Mouse (Mus musculus): ENCODE results near the gene Galnt16.

DNA sequence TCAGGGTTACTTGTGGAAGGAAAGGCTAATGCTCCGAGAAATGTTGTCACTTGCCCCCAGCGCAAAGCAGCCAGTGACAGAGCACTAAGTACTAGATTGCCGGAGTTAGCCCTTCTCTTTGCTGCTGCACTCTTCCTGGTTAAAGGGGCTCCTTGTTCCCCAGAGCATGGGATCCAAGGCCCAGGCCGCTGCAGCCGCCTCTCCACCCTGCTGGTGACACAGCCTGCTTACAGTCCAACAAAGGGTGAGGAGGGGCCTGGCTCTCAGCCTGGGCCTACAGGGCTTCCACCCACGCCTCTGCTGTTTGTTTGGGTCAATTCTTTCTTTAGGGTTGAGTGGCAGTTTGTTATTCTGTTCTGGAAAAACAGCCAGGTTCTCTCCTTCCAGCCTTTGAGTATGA, 80.7 kb downstream of the Galnt16 start:
- TF ChIP-seq CTCF (IDR thresholded peaks at IDR 0.05; ENCODE audit: low read depth, low read length), result no peak
- TF ChIP-seq TAL1 (conservative IDR thresholded peaks at IDR 0.05; ENCODE audit: low read depth, low read length), result no peak
- TF ChIP-seq GATA1 (IDR thresholded peaks at IDR 0.05; ENCODE audit: borderline replicate concordance, low read length), result no peak

All from G1E (cell line).